Mouse (Mus musculus) mouse trophoblast stem cell (cell line): ENCODE measurements around the gene Lmln.
"Not testable (repeated sequence)": the region's sequence is repeated elsewhere in the genome, so short reads cannot be mapped to it uniquely, and the experiment has no call there.

Experiments used
- in situ Hi-C, 2 experiments: fragments of 300-500 bp; cut with MseI, MboI; formaldehyde crosslinking; loops; 2 replicates in 1 of 2; 3 replicates in 1 of 2; pipeline ENCODE4 v1.15.1; 2025

Lmln gene

GRCm38 (mm10) chr16:33062024-33062681 lies at the start of gene Lmln:
Lmln (plus strand) TSS chr16:33062521.
- in situ Hi-C loops, result no loop called here

GRCm38 (mm10) chr16:33013801-33014200 lies 48.5 kb upstream of the Lmln start:
- in situ Hi-C loops, result no loop called here

GRCm38 (mm10) chr16:33014921-33015320 lies 47.4 kb upstream of the Lmln start:
- in situ Hi-C loops, result no loop called here

GRCm38 (mm10) chr16:33015396-33015907 lies 46.9 kb upstream of the Lmln start:
- in situ Hi-C loops, result no loop called here

GRCm38 (mm10) chr16:33015986-33016385 lies 46.3 kb upstream of the Lmln start:
- in situ Hi-C loops, result no loop called here

- in situ Hi-C loops, result no loop called here
Observed at GRCm38 (mm10) chr16:33017677-33018349, 44.5 kb upstream of the Lmln start.

- in situ Hi-C loops, result no loop called here
Observed at GRCm38 (mm10) chr16:33019117-33019770, 43.1 kb upstream of the Lmln start.

- in situ Hi-C loops, result no loop called here
Observed at GRCm38 (mm10) chr16:33021381-33021780, 40.9 kb upstream of the Lmln start.

GRCm38 (mm10) chr16:33023750-33024149 lies 38.6 kb upstream of the Lmln start:
- in situ Hi-C loops, result no loop called here

GRCm38 (mm10) chr16:33024456-33025104 lies 37.7 kb upstream of the Lmln start:
- in situ Hi-C loops, result no loop called here

- in situ Hi-C loops, result no loop called here
Observed at GRCm38 (mm10) chr16:33026357-33026756, 36.0 kb upstream of the Lmln start.

GRCm38 (mm10) chr16:33036006-33036405 lies 26.3 kb upstream of the Lmln start:
- in situ Hi-C loops, result no loop called here

- in situ Hi-C loops, result no loop called here
Observed at GRCm38 (mm10) chr16:33042682-33043081, 19.6 kb upstream of the Lmln start.

- in situ Hi-C loops, result no loop called here
Observed at GRCm38 (mm10) chr16:33043268-33043667, 19.1 kb upstream of the Lmln start.

GRCm38 (mm10) chr16:33048004-33048403 lies 14.3 kb upstream of the Lmln start:
- in situ Hi-C loops, result no loop called here

- in situ Hi-C loops, result no loop called here
Observed at GRCm38 (mm10) chr16:33048686-33049085, 13.6 kb upstream of the Lmln start.

GRCm38 (mm10) chr16:33049809-33050208 lies 12.5 kb upstream of the Lmln start:
- in situ Hi-C loops, result no loop called here

GRCm38 (mm10) chr16:33053141-33053540 lies 9.2 kb upstream of the Lmln start:
- in situ Hi-C loops, result no loop called here

- in situ Hi-C loops, result not testable (repeated sequence)
Observed at GRCm38 (mm10) chr16:33054927-33055326, 7.4 kb upstream of the Lmln start.

- in situ Hi-C loops, result no loop called here
Observed at GRCm38 (mm10) chr16:33055655-33056054, 6.7 kb upstream of the Lmln start.

GRCm38 (mm10) chr16:33056095-33056785 lies 6.1 kb upstream of the Lmln start, which contains the start of the genes Iqcg and Rpl35a:
Iqcg (minus strand) TSS chr16:33056218.
Rpl35a (plus strand) TSS chr16:33056453.
- in situ Hi-C loops, result no loop called here
